Mouse (Mus musculus) neural tube, embryonic 11.5 days (tissue): ENCODE results near the gene Tmem125. TPM values are rescaled to one million over a fixed set of nuclear protein-coding genes. Genes with fewer than 3 reads are reported as not detected.

ENCODE experiments used
- ATAC-seq: fragments of 200-750 bp; cut with Nextera tagmentation; 2 replicates; pipeline ENCODE4 v1.8.0; 2017; ENCODE audit warnings: moderate number of reproducible peaks, mild to moderate bottlenecking, moderate TSS enrichment, moderate library complexity; ENCODE audit not compliant: insufficient read depth, low FRiP score, low TSS enrichment
- DNase-seq: peaks from one replicate; pipeline ENCODE4 v3.0.0-alpha.2; 2015; ENCODE audit warnings: low spot score
- H3K27ac ChIP-seq: fragments of 300-500 bp; sonication (generic); 2 replicates; pipeline ENCODE4 v1.5.1; 2014; ENCODE audit warnings: low read depth, mild to moderate bottlenecking, low read length
- H3K27me3 ChIP-seq: fragments of 300-500 bp; sonication (generic); 2 replicates; pipeline ENCODE4 v1.6.1; 2014; ENCODE audit warnings: mild to moderate bottlenecking, low read length, mixed read lengths; ENCODE audit not compliant: control insufficient read depth, insufficient read depth
- H3K36me3 ChIP-seq: fragments of 300-500 bp; sonication (generic); 2 replicates; pipeline ENCODE4 v1.6.1; 2014; ENCODE audit warnings: mild to moderate bottlenecking, low read length, moderate library complexity, mixed read lengths; ENCODE audit not compliant: control insufficient read depth, insufficient read depth
- H3K4me1 ChIP-seq: fragments of 300-500 bp; sonication (generic); 2 replicates; pipeline ENCODE4 v1.6.1; 2014; ENCODE audit warnings: low read length, mixed read lengths; ENCODE audit not compliant: control insufficient read depth, insufficient read depth
- H3K4me2 ChIP-seq: fragments of 300-500 bp; sonication (generic); 2 replicates; pipeline ENCODE4 v1.6.1; 2014; ENCODE audit warnings: low read depth, mild to moderate bottlenecking, moderate library complexity
- H3K4me3 ChIP-seq: fragments of 300-500 bp; sonication (generic); 2 replicates; pipeline ENCODE4 v1.5.1; 2014; ENCODE audit warnings: low read depth, low read length
- H3K9ac ChIP-seq: fragments of 300-500 bp; sonication (generic); 2 replicates; pipeline ENCODE4 v1.6.1; 2014; ENCODE audit warnings: mild to moderate bottlenecking, low read length
- H3K9me3 ChIP-seq: fragments of 300-500 bp; sonication (generic); 2 replicates; pipeline ENCODE4 v1.6.1; 2016; ENCODE audit warnings: low read length; ENCODE audit not compliant: control insufficient read depth
- WGBS: fragments of 180-500 bp; shearing (Covaris S2); extraction: QIAGEN DNeasy Blood & Tissue Kit; methylation state at CpG from one replicate; pipeline ENCODE4 v1.1.7; 2014; 5-methylcytosine and 5-hydroxymethylcytosine counted together
- polyA plus RNA-seq: library from polyadenylated mRNA; unstranded; fragments of >200 nt; fragmentation: Nextera tagmentation; extraction: Ambion mirVana; gene quantifications from 2 replicates; pipeline ENCODE4 v1.2.1, GENCODE M21; 2014

Gene Tmem125
- polyA plus RNA-seq, 1 experiment from 2014 or later = not detected

DNA sequence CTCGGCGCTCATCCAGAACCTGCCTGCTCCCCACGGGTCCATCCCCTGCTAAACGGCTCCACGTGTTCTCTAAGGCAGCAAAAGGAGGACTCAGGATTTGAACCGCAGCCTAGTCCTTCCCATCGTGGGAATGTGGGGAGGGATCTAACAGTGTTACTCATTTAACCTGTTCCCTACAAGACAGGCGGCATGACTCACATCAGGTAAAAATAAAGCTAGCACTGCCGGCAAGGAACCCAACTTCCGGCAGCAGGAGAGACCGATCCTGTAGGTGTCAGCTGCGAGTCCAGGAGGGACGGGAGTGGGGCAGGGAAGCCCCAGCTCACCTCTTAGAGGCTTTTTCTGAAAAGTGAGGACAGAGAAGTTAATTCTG lies 700 bp downstream of the Tmem125 start:
- H3K36me3 ChIP-seq = no peaks in the 10 kb centered on the region
- peak overlapping the region; percentile 10; the same call in 1 of the 2 replicates for H3K4me3 ChIP-seq
- no peak for ATAC-seq
- no peaks in the 10 kb centered on the region for H3K9me3 ChIP-seq
- H3K27ac ChIP-seq = no peak overlapping the region
- WGBS = 22% methylated on average over 13 of the region's 13 CpGs
- peak overlapping the region; percentile 45 for H3K4me2 ChIP-seq
- DNase-seq = no peak
- 0 out of 2 replicates have a peak, but pooled peaks cover 2% of the 10 kb centered on the region for H3K27me3 ChIP-seq
- no peak overlapping the region for H3K9ac ChIP-seq
- H3K4me1 ChIP-seq = no peaks in the 10 kb centered on the region

DNA sequence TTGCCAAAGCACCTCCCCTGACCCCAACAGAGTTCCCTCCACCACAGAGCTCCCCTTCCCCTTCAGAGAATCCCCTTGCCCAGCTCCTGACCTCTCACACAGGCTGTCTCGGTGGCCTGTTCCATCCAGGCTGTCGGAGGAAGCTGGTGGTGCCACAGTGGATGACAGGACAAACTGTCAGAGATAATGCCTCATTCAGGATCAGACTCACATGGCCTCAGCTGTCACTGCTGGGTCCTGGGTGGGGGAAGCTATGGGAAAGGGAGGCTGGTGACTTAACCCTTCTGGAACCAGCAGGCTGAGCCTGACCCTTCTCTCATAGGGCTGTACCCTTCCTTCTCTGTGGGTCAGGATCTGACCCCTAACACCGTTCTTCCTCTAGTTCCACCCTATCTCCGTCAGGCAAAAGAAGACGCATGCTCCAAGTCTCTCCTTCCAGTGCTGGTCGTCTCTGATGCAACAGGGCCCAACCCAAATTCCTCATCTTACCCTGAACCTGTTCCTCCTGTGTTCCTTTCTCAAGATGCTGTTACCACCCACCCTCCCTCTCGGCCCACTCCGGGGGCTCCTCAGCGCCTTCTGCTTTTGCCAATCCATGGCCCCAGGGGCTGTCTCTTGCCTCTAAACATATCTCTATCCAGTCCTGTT lies 1.2 kb downstream of the Tmem125 start:
- 68% methylated on average over 9 of the region's 9 CpGs for WGBS
- Histone ChIP-seq H3K36me3 (no peaks in the 10 kb centered on the region), H3K9ac (no peak overlapping the region), H3K27ac (no peak overlapping the region), H3K4me3 (no peak overlapping the region), H3K27me3 (0 out of 2 replicates have a peak, but pooled peaks cover 2% of the 10 kb centered on the region), H3K4me2 (no peak overlapping the region), H3K9me3 (no peaks in the 10 kb centered on the region), H3K4me1 (no peaks in the 10 kb centered on the region)
- DNase-seq = no peak
- ATAC-seq = no peak

DNA sequence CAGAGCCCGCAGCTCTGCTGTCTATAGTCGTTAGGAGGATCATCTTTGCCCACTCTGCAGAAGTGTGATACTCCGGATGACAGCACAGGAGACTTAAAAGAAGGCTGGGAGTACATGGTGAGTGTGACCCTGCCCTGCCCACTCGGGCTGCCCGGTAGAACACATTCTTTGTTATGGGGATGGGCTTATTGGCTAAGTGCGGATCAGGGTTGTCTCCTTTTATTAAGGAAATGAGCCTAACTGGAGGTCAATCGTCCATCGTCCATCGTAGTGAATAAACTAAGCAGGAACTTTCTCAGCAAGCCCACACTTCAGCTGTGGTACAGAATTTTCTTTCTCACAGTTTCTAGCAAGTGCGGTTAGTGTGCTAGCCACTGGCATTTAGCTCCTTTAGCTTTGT lies 3.9 kb downstream of the Tmem125 start:
- no peak overlapping the region for H3K4me3 ChIP-seq
- H3K9me3 ChIP-seq = no peaks in the 10 kb centered on the region
- DNase-seq (no peak), ATAC-seq (no peak)
- no peaks in the 10 kb centered on the region for H3K4me1 ChIP-seq
- H3K9ac ChIP-seq = no peak overlapping the region
- WGBS = 16% methylated on average over 10 of the region's 10 CpGs
- no peaks in the 10 kb centered on the region for H3K36me3 ChIP-seq
- no peak overlapping the region for H3K27ac ChIP-seq
- H3K27me3 ChIP-seq = 0 out of 2 replicates have a peak, but pooled peaks cover 2% of the 10 kb centered on the region
- H3K4me2 ChIP-seq = no peak overlapping the region

DNA sequence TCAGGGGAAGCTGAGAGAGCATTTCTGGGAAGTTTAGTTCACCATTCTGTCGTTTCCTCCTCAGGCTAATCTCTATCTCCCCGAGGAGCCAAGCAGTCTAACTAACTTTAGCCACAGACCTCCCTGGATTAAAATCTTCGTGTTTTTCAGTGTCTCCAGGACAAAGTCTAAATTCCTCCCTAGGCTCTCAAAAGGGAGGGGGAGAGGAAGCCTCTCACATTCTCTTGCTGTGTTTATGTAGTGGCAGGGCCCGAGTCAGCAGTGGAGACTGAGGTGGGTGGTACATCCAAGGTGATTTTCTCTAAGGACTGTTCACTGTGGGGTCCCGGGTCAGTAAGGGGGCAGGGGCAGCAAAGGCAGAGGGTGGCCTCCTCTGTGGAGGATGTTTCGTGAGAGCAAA lies 6.0 kb downstream of the Tmem125 start:
- 59% methylated on average over 6 of the region's 6 CpGs for WGBS
- Histone ChIP-seq H3K9ac (no peak overlapping the region), H3K36me3 (no peaks in the 10 kb centered on the region), H3K4me1 (no peaks in the 10 kb centered on the region), H3K4me3 (no peak overlapping the region), H3K4me2 (no peak overlapping the region), H3K9me3 (no peaks in the 10 kb centered on the region), H3K27ac (no peak overlapping the region), H3K27me3 (no peaks in the 10 kb centered on the region)
- ATAC-seq (no peak), DNase-seq (no peak)

DNA sequence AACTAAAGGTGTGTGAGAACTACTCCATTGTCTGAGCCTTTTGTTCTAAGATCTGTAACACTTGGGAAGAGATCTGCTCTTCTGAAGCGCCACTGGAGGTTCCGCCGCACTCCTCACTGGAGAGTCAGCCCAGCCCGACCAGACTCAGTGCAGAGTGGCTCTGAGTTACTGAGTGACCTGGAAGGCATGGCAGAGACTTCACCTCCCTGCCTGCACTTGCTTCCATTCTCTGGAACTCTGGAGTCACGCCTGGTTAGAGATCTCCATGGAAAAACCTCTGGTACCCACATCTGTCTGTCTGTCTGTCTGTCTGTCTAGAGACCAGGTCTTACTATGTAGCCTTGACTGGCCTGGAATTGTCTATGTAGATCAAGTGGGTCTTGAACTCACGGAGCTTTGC lies 8.2 kb downstream of the Tmem125 start:
- 89% methylated on average over 6 of the region's 6 CpGs for WGBS
- ATAC-seq = no peak

DNA sequence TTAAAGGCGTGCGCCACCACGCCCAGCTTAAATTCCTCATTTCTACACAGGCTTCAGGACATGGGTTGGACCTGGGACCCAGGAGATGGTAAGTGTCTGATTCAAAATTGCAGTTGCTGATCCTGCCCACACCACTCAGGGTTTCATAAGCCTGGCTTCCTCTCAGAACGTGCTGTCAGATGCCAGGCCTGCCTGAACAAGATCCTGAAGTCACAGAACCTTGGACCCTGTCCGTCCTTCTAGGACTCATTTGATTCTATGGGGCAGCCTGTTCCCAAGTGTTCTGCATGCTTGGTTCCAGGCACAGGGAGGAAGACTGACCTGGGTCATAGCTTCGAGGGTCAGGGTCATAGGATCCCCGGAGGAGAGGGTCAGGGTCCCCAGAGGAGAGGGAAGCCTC lies 10.2 kb downstream of the Tmem125 start:
- H3K9me3 ChIP-seq = no peaks in the 10 kb centered on the region
- H3K27me3 ChIP-seq = no peaks in the 10 kb centered on the region
- ATAC-seq (no peak), DNase-seq (no peak)
- H3K4me2 ChIP-seq = no peak overlapping the region
- H3K9ac ChIP-seq = no peak overlapping the region
- H3K4me3 ChIP-seq = no peak overlapping the region
- 85% methylated on average over 7 of the region's 7 CpGs for whole genome bisulfite sequencing
- no peaks in the 10 kb centered on the region for H3K4me1 ChIP-seq
- H3K36me3 ChIP-seq = no peaks in the 10 kb centered on the region
- H3K27ac ChIP-seq = no peak overlapping the region

More for the DNA sequence above, 8.2 kb downstream of the Tmem125 start:
- no peak overlapping the region for H3K4me3 ChIP-seq
- no peak overlapping the region for H3K9ac ChIP-seq
- H3K27ac ChIP-seq = no peak overlapping the region
- H3K27me3 ChIP-seq = no peaks in the 10 kb centered on the region
- no peak for DNase-seq
- H3K4me2 ChIP-seq = no peak overlapping the region
- no peaks in the 10 kb centered on the region for H3K4me1 ChIP-seq
- no peaks in the 10 kb centered on the region for H3K9me3 ChIP-seq
- no peaks in the 10 kb centered on the region for H3K36me3 ChIP-seq

DNA sequence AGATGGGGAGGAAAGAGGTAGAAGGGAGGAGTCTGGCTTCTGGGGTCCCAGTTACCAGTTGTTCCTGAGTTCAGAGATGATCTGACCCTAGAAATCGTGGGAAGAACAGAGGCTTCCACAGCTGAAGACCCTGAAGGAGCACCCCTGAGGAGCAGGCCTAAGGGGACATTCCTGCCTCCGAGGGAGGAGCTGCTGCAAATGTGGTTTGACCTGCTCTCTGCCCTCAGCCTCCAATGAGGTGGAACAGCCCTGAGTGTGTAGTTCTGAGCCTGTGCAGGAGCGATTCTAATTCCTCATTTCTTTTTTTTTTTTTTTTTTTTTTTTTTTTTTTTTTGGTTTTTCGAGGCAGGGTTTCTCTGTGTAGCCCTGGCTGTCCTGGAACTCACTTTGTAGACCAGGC lies 10.7 kb downstream of the Tmem125 start:
- H3K27me3 ChIP-seq = no peaks in the 10 kb centered on the region
- H3K36me3 ChIP-seq = no peaks in the 10 kb centered on the region
- DNase-seq (no peak), ATAC-seq (no peak)
- H3K9ac ChIP-seq = no peak overlapping the region
- no peak overlapping the region for H3K4me3 ChIP-seq
- H3K4me1 ChIP-seq = no peaks in the 10 kb centered on the region
- H3K4me2 ChIP-seq = no peak overlapping the region
- no peaks in the 10 kb centered on the region for H3K9me3 ChIP-seq
- WGBS = 58% methylated on average over 3 of the region's 4 CpGs
- H3K27ac ChIP-seq = no peak overlapping the region

DNA sequence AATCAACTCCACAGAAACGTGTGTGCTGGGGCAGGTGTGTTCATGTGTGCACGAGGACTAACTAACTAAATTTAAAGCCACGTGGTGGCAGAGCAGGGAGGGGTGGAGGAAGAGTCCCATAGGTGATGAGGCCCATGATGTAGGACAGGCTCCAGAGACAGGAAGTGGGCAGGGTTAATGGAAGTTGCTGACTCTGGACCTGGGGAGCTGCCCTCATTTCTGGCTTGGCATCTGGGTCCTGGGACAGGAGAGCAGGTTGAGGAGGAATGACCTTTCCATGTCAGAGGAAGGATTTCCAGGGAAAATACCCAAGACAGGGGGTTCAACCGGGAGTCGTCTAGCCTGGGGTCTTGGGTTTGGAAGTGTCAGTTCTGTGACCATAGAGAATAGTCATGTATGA lies 11.2 kb downstream of the Tmem125 start:
- no peak overlapping the region for H3K4me2 ChIP-seq
- no peak for DNase-seq
- no peaks in the 10 kb centered on the region for H3K9me3 ChIP-seq

DNA sequence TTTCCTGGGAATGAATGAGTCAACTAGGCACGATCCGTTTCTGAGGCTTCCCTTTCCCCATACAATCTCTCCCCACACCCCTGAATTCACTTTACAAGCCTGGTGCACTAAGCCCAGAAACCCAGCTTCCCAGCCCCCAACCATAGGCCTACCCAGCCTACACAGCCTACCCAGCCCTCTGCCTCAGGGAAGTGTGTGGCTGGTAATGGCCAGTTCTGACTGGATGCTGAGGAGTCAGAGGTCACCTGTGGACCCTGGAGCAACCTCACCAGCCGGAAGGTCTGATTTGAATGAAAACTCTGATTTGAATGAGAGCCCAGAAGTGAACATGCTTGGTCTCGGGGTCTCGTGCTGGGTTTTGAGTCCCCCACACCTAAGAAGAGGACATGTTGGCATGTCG lies 16.1 kb downstream of the Tmem125 start:
- WGBS = 85% methylated on average over 6 of the region's 6 CpGs

More for the DNA sequence above, 11.2 kb downstream of the Tmem125 start:
- no peak for ATAC-seq
- Histone ChIP-seq H3K27me3 (no peaks in the 10 kb centered on the region), H3K27ac (no peak overlapping the region), H3K4me3 (no peak overlapping the region), H3K9ac (no peak overlapping the region), H3K36me3 (no peaks in the 10 kb centered on the region), H3K4me1 (no peaks in the 10 kb centered on the region)
- 83% methylated on average over 5 of the region's 5 CpGs for WGBS

More for the DNA sequence above, 16.1 kb downstream of the Tmem125 start:
- Histone ChIP-seq H3K36me3 (no peaks in the 10 kb centered on the region), H3K27ac (no peak overlapping the region), H3K4me2 (no peak overlapping the region), H3K4me1 (no peaks in the 10 kb centered on the region), H3K9ac (no peak overlapping the region), H3K4me3 (no peak overlapping the region), H3K27me3 (no peaks in the 10 kb centered on the region), H3K9me3 (no peaks in the 10 kb centered on the region)
- no peak for DNase-seq
- ATAC-seq = no peak
